Mouse (Mus musculus) heart, adult 2 months (tissue): Measurements from ENCODE around the gene Hist1h1a.

Experiments
- CTCF ChIP-seq: fragments of 200-600 bp; IDR thresholded peaks from 2 replicates; pipeline ENCODE4 v1.8.1; 2022; ENCODE audit warnings: antibody characterized with exemption, mild to moderate bottlenecking, moderate library complexity
- POLR2A ChIP-seq: fragments of 200-500 bp; IDR thresholded peaks from 2 replicates; pipeline ENCODE4 v1.6.1; 2011; ENCODE audit warnings: mild to moderate bottlenecking, low read depth, low read length, control low read depth; ENCODE audit not compliant: insufficient read depth

GRCm38 (mm10) chr13:23760972-23761864 lies 2.2 kb upstream of the Hist1h1a start, which contains the start of gene Hist1h4a:
- TF ChIP-seq CTCF, result no peak
- peak; percentile 89 for TF ChIP-seq POLR2A
